In genomic region chr15:6283249-6283648, GRCm38 (mm10) we compare ENCODE assay signal across 26 mouse cellular contexts.
"Had no signal": no experiment of that assay in that cellular context is flagged by ENCODE, and none has a peak within 500 bp of the region (broad histone marks: within the 10 kb centered on the region; RNA-seq: fewer than 3 reads in every experiment).

No protein-coding gene starts in this region.

- H3K4me2 ChIP-seq: heart, embryonic 11.5 days; heart, embryonic 13.5 days; heart, embryonic 15.5 days; hindbrain, embryonic 13.5 days; hindbrain, embryonic 15.5 days; kidney, embryonic 15.5 days; liver, embryonic 11.5 days; liver, embryonic 13.5 days; liver, embryonic 15.5 days had no signal

- DNase-seq: gastrocnemius, postnatal 14 days; gastrocnemius, postnatal 36 days; heart, adult 2 months; heart, postnatal 14 days; heart, postnatal 36 days; kidney, adult 11 months; kidney, adult 2 months; kidney, adult 9 months; kidney, postnatal 14 days; kidney, postnatal 36 days; layer of hippocampus, adult 9-11 months; layer of hippocampus, postnatal 36 days; liver; liver, embryonic 13.5 days; liver, postnatal 0 days had no signal

- ATAC-seq: hindbrain, postnatal 0 days; intestine, embryonic 16.5 days; liver, postnatal 0 days had no signal

- H3K4me1 ChIP-seq: hindbrain, embryonic 13.5 days; hindbrain, embryonic 15.5 days; liver, embryonic 13.5 days; liver, embryonic 15.5 days had no signal

- H3K4me3 ChIP-seq: heart, adult 2 months; heart, embryonic 13.5 days; heart, embryonic 15.5 days; hindbrain, embryonic 13.5 days; hindbrain, embryonic 15.5 days; kidney, embryonic 15.5 days; liver, embryonic 13.5 days; liver, embryonic 15.5 days had no signal

- H3K27ac ChIP-seq: heart, adult 2 months; heart, embryonic 13.5 days; heart, embryonic 15.5 days; hindbrain, embryonic 13.5 days; hindbrain, embryonic 15.5 days; hindbrain, postnatal 0 days; kidney, embryonic 15.5 days; kidney, postnatal 0 days; liver, embryonic 13.5 days; liver, embryonic 15.5 days had no signal

- H3K9me3 ChIP-seq: heart, embryonic 13.5 days; heart, embryonic 15.5 days; hindbrain, embryonic 13.5 days; hindbrain, embryonic 15.5 days; kidney, embryonic 15.5 days; liver, embryonic 13.5 days; liver, embryonic 15.5 days had no signal

- H3K27me3 ChIP-seq: heart, embryonic 13.5 days; heart, embryonic 15.5 days; hindbrain, embryonic 13.5 days; hindbrain, embryonic 15.5 days; kidney, embryonic 15.5 days; liver, embryonic 13.5 days; liver, embryonic 15.5 days had no signal

- H3K9ac ChIP-seq: heart, embryonic 13.5 days; heart, embryonic 15.5 days; hindbrain, embryonic 13.5 days; hindbrain, embryonic 15.5 days; kidney, embryonic 15.5 days; liver, embryonic 13.5 days; liver, embryonic 15.5 days; liver, postnatal 0 days had no signal

- H3K36me3 ChIP-seq: heart, embryonic 13.5 days; heart, embryonic 15.5 days; hindbrain, embryonic 13.5 days; hindbrain, embryonic 15.5 days; kidney, embryonic 15.5 days; liver, embryonic 13.5 days; liver, embryonic 15.5 days had no signal
